ENCODE assay signal across 20 mouse cellular contexts in genomic region chr11:101615380-101615779, GRCm38 (mm10). TPM values are rescaled to one million over a fixed set of nuclear protein-coding genes. Genes with fewer than 3 reads are reported as not detected.
"Had no signal": no experiment of that assay in that cellular context is flagged by ENCODE, and none has a peak within 500 bp of the region (broad histone marks: within the 10 kb centered on the region; RNA-seq: fewer than 3 reads in every experiment).

No protein-coding gene starts in this region.

- H3K36me3 ChIP-seq: limb, embryonic 15.5 days; lung, embryonic 15.5 days; midbrain, embryonic 13.5 days; neural tube, embryonic 15.5 days had no signal

- H3K9ac ChIP-seq: limb, embryonic 15.5 days; lung, embryonic 15.5 days; midbrain, embryonic 13.5 days; neural tube, embryonic 15.5 days had no signal

- ATAC-seq: inflammation-experienced regulatory T-cells, adult 6 months; intestine, postnatal 0 days; midbrain, embryonic 13.5 days had no signal

- H3K27me3 ChIP-seq: limb, embryonic 15.5 days; lung, embryonic 15.5 days; midbrain, embryonic 13.5 days; neural tube, embryonic 15.5 days had no signal

- H3K9me3 ChIP-seq: limb, embryonic 15.5 days; lung, embryonic 15.5 days; midbrain, embryonic 13.5 days; neural tube, embryonic 15.5 days had no signal

- DNase-seq: kidney, adult 8-10 months; kidney, postnatal 25 days; layer of hippocampus, adult 9-11 months; right cerebral cortex, adult 18-20 months; right cerebral cortex, postnatal 25 days; thymus, postnatal 36 days had no signal

- H3K4me2 ChIP-seq: limb, embryonic 15.5 days; lung, embryonic 15.5 days; midbrain, embryonic 13.5 days; neural tube, embryonic 15.5 days had no signal

- H3K4me3 ChIP-seq: limb, embryonic 15.5 days; lung, embryonic 15.5 days; midbrain, embryonic 13.5 days; myocyte; neural tube, embryonic 15.5 days had no signal

- H3K27ac ChIP-seq: limb, embryonic 15.5 days; lung, embryonic 15.5 days; midbrain, embryonic 13.5 days; neural tube, embryonic 15.5 days had no signal

RNA-seq across cellular contexts. Expression of gene Gm11634, which starts 16.3 kb away (rescaled TPM):
- total RNA-seq: megakaryocyte-erythroid progenitor cell, adult 5-6 weeks had no signal
- polyA plus RNA-seq: kidney, embryonic 16.5 days; limb, embryonic 11.5 days; limb, embryonic 15.5 days; lung, embryonic 15.5 days; midbrain, embryonic 13.5 days; myocyte; neural tube, embryonic 11.5 days; neural tube, embryonic 15.5 days; small intestine, adult 2 months; stomach, embryonic 16.5 days; thymus, postnatal 0 days had no signal
